Mouse (Mus musculus) left cerebral cortex, adult 8-10 months (tissue): Measurements from ENCODE around the gene Cdkn2d. TPM values are rescaled to one million over a fixed set of nuclear protein-coding genes. Genes with fewer than 3 reads are reported as not detected.
"Not testable (repeated sequence)": the region's sequence is repeated elsewhere in the genome, so short reads cannot be mapped to it uniquely, and the experiment has no call there.

ENCODE experiments used
- DNase-seq, 2 experiments: peaks; one replicate each; pipeline ENCODE4 v3.0.0; 2022; ENCODE audit warnings: low spot score in 2 of 2
- total RNA-seq, 4 experiments: library from RNA; stranded (reverse); gene quantifications; 2 replicates each; pipeline ENCODE4 v1.2.4; 2022

The Cdkn2d gene
- total RNA-seq, 4 experiments from 2014 or later: 53.5 to 63.9 (median 58.8) TPM

DNA sequence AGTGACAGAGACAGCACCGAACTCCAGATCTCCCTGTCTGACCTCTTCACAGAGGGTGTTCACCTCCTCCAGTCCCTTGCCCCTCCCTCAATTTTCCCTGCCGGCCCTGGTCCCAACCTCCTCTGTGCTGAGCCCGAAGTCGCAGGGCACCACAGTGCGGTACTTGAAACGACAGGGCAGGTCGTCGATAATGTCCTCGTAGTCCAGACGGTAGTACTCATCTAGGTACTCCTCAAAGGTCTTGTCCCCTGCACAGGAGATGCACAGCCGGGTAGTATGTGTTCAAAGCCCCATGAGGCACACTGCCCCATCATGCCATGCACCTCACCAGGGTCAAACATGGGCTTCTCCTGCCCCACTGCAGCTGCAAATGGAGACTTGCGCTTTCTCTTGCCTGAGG lies 15.5 kb downstream of the Cdkn2d start:
- DNase-seq: no peak

- no peak for DNase-seq
Observed at GRCm38 (mm10) chr9:21275013-21275710, 16.0 kb downstream of the Cdkn2d start.

DNA sequence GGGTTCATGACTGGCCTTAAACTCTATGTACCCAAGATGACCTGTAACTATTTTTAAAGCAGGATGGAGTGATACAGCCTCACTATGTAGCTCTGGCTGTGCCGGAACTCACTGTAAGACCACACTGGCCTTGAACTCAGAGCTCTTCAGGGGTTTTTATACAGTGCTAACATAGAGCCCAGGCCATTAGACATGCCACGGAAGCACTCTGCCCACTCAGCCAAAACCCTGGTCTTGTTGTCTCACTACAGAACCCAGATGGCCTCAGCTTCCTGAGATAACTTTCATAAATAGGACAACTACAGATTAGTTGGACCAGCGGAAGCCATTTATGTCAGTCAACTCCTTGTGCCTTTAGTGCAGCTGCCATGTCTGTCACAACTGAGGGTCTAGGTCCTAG lies 16.9 kb downstream of the Cdkn2d start:
- DNase-seq: no peak

DNA sequence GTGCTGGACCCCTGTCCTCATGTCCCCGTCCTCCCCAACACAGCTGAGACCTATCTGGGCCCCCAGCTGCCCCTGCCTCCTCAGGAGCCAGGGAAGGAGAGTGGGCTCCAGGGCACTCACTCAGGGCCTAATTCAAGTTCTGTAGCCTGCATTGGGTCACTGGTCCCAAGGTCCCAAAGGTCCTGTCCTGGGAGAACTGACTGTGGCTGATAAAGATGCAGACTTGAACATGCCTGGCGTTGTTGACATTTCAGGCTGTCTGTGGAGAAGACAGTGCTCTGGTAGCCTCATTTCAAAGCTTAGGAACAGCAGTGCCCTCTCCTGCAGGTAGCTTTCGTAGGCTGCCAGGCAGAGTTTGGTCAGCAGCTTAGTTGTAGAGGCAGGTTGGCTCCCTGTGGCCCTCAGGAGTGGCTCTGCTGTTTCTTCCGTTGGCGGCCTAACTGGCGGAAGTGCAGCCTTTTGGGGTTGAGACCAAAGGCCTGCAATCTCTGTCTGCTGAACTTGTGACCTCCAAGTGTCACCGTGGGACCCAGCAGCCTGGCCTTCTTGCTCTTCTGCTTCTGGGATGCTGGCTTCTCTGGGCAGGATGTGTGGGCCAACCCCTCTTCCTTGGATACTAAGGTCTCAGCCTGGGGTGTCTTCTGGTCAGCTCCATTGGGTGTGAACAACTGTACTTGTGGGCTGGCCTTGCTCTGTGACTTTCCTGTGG lies 17.5 kb downstream of the Cdkn2d start:
- no peak for DNase-seq

GRCm38 (mm10) chr9:21273094-21273493 lies 18.1 kb downstream of the Cdkn2d start:
- DNase-seq: no peak

- no peak for DNase-seq
Observed at GRCm38 (mm10) chr9:21272391-21272790, 18.8 kb downstream of the Cdkn2d start.

GRCm38 (mm10) chr9:21269590-21269989 lies 21.6 kb downstream of the Cdkn2d start:
- DNase-seq: not testable (repeated sequence)

GRCm38 (mm10) chr9:21268305-21268704 lies 22.9 kb downstream of the Cdkn2d start:
- no peak for DNase-seq

- DNase-seq: no peak
Observed at GRCm38 (mm10) chr9:21266889-21267288, 24.3 kb downstream of the Cdkn2d start.

DNA sequence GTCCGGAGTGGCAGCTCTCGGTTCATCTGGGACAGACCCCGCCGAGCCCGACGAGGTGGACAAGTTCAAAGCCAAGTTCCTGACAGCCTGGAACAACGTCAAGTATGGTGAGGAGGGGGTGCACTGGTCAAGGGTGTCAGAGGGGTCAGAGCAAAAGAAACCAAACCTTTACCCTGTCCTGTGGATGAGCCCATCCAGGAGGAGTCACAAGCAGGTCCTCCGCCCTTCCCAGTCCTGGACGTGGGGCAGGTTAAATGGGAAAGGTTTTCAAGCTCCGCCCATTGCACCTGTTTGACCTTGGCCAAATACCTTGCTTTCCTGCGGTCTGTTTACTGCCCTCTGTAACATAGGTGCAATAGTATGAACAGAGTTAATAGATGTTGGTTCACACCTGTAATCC lies 25.6 kb downstream of the Cdkn2d start:
- no peak for DNase-seq

GRCm38 (mm10) chr9:21265000-21265561 lies 26.1 kb downstream of the Cdkn2d start, which contains the start of gene Atg4d:
Gene Atg4d, plus strand, starts transcription at chr9:21265293.
- peak; percentile 89 to 98 for DNase-seq

- DNase-seq: no peak
Observed at GRCm38 (mm10) chr9:21264272-21264999, 26.8 kb downstream of the Cdkn2d start.

DNA sequence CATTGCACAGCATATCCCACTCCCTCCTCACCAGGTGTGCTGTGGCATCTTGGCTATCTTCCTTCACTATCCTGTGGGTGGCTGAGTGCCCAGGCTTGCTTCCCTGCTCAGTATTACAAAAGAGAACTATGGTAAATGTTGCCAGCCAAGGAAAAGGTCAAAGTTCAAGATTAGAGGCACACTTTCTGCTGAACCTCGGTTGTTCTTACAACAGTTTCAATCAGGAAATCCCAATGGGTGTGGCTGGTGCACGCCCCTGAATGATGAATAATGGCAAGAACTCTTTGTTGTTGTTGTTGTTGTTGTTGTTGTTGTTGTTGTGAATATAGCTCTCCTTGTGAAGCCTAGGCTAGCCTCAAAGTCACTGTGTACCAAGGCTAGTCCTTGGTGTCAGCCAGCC lies 29.4 kb downstream of the Cdkn2d start:
- no peak for DNase-seq

GRCm38 (mm10) chr9:21260491-21261040 lies 30.6 kb downstream of the Cdkn2d start:
- DNase-seq: no peak

GRCm38 (mm10) chr9:21256349-21256748 lies 34.9 kb downstream of the Cdkn2d start:
- DNase-seq: not testable (repeated sequence)

GRCm38 (mm10) chr9:21254690-21255089 lies 36.5 kb downstream of the Cdkn2d start:
- no peak for DNase-seq

DNA sequence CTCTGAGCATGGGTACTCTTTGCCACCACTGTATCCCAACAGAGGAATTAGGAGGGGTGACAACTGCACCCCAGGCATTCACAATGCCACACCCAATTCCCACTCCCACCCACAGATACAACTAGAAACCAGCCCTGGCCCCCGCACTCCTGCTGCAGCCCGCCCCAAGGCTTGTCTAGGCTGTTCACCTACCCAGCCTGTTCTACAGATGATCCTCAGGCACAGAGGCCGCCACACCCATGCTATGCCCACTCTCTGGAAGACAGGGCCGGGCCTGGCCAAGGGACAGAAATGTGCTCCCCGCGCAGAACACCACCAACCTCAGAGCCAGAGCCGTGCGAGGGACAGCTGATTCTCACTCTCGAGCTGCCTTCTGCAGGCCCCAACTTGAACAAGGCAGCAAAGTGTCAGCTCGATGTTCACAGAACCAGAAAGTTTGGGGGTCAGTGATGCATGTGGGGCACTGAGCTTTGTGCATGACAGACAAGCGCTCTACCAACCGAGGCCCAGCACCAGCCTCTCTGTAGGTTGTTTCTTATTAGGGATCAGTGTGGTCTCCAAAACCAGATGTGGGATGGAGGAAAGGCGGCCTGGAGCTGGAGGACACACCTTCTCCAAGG lies 40.0 kb downstream of the Cdkn2d start:
- no peak for DNase-seq

DNA sequence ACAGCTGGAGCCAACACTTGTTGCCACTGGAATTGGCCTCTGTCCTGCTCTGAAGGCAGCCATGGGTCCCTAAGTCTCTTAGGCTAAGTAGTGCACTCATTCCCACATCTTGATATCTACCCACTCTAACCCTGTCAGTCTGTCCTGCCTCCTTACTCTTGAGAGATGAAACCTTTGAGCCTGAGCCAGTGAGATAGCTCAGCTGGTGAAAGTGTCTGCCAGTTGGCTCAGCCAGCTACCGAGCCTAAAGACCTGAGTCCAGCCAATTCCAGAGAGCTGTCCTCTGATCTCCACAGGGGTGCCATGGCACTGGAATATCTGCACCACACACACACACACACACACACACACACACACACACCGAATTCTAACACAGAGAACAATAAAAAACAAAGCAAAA lies 40.7 kb downstream of the Cdkn2d start:
- DNase-seq: no peak

DNA sequence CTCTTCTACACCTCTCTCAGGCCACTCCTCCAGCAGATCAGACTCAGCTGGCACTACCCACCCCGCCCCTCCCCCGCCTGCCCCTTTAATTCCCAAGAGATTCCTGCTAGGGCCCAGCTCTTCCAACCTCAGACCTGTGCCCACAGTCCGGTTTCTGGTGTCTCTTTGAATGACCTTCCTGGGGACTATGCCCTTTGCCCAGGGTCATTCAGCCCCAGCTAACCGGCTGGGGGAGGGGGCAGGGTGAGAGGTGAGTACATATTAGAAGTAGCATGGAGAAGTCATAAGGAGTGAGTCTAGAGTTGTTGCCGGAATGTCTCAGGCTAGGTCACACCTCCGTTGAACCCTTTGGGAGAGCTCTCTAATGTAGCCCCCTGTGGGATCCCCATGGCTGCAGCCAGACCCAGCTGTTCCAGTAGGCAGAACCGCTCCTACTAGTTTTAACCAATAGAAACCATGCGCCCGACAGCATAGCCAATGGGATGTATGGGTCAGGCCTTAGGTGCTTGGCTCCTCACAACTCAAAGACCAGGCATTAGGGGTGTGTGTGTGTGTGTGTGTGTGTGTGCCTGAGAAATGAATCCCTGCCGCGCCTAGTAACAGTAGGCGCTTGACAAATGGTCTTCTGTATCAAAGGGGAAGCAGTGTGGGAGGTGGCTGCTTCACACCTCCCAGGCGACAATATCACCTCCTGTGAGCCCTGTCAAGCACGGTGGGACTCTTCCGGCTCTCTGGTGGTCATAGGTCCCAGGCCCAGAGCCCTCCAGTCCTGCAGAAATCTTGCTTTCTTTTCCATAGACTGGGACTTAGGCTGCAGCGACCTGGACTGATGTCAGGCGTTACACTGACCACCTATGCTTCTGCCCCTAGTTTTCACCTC lies 41.3 kb downstream of the Cdkn2d start:
- DNase-seq: no peak

- peak in 1 of 2 experiments; percentile 53 for DNase-seq
Observed at GRCm38 (mm10) chr9:21248326-21248725, 42.9 kb downstream of the Cdkn2d start, which contains the start of gene S1pr5. Gene S1pr5, minus strand, starts transcription at chr9:21248443.
